Mouse (Mus musculus) kidney, embryonic 14.5 days (tissue): ENCODE data around the gene Larp1b. TPM values are rescaled to one million over a fixed set of nuclear protein-coding genes. Genes with fewer than 3 reads are reported as not detected.
"Not testable (repeated sequence)": the region's sequence is repeated elsewhere in the genome, so short reads cannot be mapped to it uniquely, and the experiment has no call there.

Experiments
- ATAC-seq: fragments of 200-750 bp; cut with Nextera tagmentation; 2 replicates; pipeline ENCODE4 v1.8.0; 2017; ENCODE audit warnings: moderate number of reproducible peaks, mild to moderate bottlenecking, moderate TSS enrichment, moderate library complexity; ENCODE audit not compliant: low FRiP score, low TSS enrichment
- H3K27ac ChIP-seq: fragments of 300-500 bp; sonication (generic); 2 replicates; pipeline ENCODE4 v1.5.1; 2014; ENCODE audit warnings: low read depth, mild to moderate bottlenecking, low read length, moderate library complexity, mixed read lengths
- H3K27me3 ChIP-seq: fragments of 300-500 bp; sonication (generic); 2 replicates; pipeline ENCODE4 v1.6.1; 2014; ENCODE audit warnings: mild to moderate bottlenecking, low read length; ENCODE audit not compliant: control insufficient read depth, insufficient read depth
- H3K36me3 ChIP-seq: fragments of 300-500 bp; sonication (generic); 2 replicates; pipeline ENCODE4 v1.6.1; 2014; ENCODE audit warnings: low read length, mixed read lengths; ENCODE audit not compliant: control insufficient read depth, insufficient read depth
- H3K4me1 ChIP-seq: fragments of 300-500 bp; sonication (generic); 2 replicates; pipeline ENCODE4 v1.6.1; 2014; ENCODE audit warnings: low read length, mixed read lengths; ENCODE audit not compliant: control insufficient read depth, insufficient read depth
- H3K4me2 ChIP-seq: fragments of 300-500 bp; sonication (generic); replicated peaks from 2 replicates; pipeline ENCODE4 v1.6.1; 2014; ENCODE audit warnings: low read depth, mild to moderate bottlenecking, low read length
- H3K4me3 ChIP-seq: fragments of 300-500 bp; sonication (generic); 2 replicates; pipeline ENCODE4 v1.5.1; 2014; ENCODE audit warnings: mild to moderate bottlenecking, low read length
- H3K9ac ChIP-seq: fragments of 300-500 bp; sonication (generic); 2 replicates; pipeline ENCODE4 v1.6.1; 2014; ENCODE audit warnings: low read depth, mild to moderate bottlenecking, low read length, moderate library complexity
- H3K9me3 ChIP-seq: fragments of 300-500 bp; sonication (generic); 2 replicates; pipeline ENCODE4 v1.6.1; 2016; ENCODE audit warnings: low read length; ENCODE audit not compliant: control insufficient read depth
- WGBS: fragments of 180-500 bp; shearing (Covaris S2); extraction: QIAGEN DNeasy Blood & Tissue Kit; methylation state at CpG from one replicate; pipeline ENCODE4 v1.1.7; 2014; 5-methylcytosine and 5-hydroxymethylcytosine counted together
- polyA plus RNA-seq: library from polyadenylated mRNA; unstranded; fragments of >200 nt; fragmentation: Nextera tagmentation; extraction: Ambion mirVana; gene quantifications from 2 replicates; pipeline ENCODE4 v1.2.1, GENCODE M21; 2014

Gene Larp1b
- 6.3 and 7.4 TPM in 2 replicates for polyA plus RNA-seq

DNA sequence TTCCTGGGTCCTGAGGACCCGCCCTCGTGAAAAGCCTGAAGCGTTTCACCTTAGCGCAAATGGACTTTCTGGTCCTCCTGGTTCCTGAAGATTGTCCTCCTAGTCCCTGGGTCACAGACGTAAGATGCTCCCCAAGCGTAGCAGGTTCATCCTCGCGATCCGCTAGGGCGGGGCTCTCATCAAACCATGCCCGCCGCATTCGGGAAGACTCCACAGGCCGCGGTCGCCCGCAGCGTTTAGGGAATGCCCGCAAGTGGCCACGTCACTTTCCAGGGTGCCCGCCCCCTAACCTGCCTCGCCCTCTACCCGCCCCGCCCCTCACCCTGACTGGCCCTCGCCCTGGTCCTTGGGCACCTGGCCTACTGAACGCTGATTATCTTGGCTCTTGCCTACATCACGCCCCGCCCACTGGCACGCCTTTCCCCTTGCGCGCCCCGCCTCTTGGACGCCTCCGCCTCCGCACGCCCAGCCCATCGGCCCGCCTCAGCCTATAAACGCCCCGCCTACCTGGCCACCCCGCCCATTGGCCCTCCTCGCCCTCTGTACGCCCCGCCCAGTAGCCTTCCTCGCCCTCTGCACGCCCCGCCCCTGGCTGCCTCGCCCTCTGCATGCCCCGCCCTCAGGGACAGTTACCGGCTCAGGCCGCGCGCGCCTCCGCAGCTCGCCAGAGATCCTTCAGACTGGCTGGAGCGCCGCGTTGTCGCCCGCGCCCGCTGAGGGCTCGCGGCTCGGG, at the start of gene Larp1b:
Larp1b (plus strand) TSS at position 659 of the 733 bp plus-strand sequence.
- H3K4me3 ChIP-seq = peak within 1 kb of the TSS; percentile 70
- WGBS = under 1% methylated on average over 65 of the region's 66 CpGs
- H3K4me1 ChIP-seq = no peaks in the 10 kb centered on the region
- no peaks in the 10 kb centered on the region for H3K36me3 ChIP-seq
- no peaks in the 10 kb centered on the region for H3K27me3 ChIP-seq
- H3K9me3 ChIP-seq = no peaks in the 10 kb centered on the region
- peak within 1 kb of the TSS; percentile 76 for H3K9ac ChIP-seq
- peak within 1 kb of the TSS; percentile 62 for H3K27ac ChIP-seq
- peak; percentile 97 for ATAC-seq
- peak within 1 kb of the TSS; percentile 99 for H3K4me2 ChIP-seq

DNA sequence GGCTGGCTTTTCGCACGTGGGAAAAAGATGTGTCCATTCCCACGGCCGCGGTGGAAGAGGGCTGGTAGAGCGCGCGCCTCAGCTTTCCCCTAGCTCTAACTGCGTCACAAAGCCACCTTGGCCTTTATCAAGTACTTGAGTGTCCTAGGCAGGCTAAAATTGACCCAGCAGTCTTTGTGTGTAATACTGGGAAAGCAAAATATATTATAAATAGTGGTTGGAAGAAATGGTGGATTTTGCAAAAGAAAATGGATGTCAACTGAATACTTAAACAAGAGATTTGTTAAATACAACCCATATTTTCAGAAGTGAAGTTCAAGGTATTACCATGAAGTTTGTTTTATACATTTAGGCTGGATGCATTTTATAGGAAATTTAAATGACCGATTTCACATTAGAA, 47.2 kb upstream of the Larp1b start, which contains the start of gene 1700034I23Rik:
1700034I23Rik (minus strand) TSS at position 101 of the 400 bp plus-strand sequence.
- not testable (repeated sequence) for H3K36me3 ChIP-seq, H3K27ac ChIP-seq, ATAC-seq, H3K9me3 ChIP-seq, H3K4me1 ChIP-seq, H3K4me3 ChIP-seq, H3K4me2 ChIP-seq, H3K27me3 ChIP-seq, H3K9ac ChIP-seq
- 95% methylated on average over 5 of the region's 10 CpGs for WGBS

DNA sequence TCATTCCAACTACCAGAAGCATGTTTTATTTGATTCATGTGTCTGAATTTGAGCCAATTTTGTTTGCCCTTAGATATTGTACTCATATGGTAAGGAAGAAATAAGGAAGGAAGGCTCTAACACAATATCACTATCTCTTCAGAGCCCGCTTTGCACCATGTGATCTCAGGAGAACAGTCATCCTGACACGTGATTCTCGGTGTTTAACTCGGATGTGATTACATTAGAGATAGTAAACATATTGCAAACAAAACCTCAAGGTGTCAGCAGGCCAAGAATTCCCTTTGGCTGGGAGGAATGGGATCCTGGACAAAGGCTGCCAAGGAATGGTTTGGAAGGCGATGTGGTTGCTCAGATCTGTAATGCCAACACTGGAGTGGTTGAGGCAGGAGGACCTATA, 11.4 kb upstream of the Larp1b start:
- Histone ChIP-seq H3K27me3 (no peaks in the 10 kb centered on the region), H3K4me3 (no peak overlapping the region), H3K9ac (no peak overlapping the region), H3K4me2 (no peak overlapping the region), H3K36me3 (no peaks in the 10 kb centered on the region), H3K4me1 (no peaks in the 10 kb centered on the region), H3K27ac (no peak overlapping the region), H3K9me3 (no peaks in the 10 kb centered on the region)
- no peak for ATAC-seq
- 91% methylated on average over 5 of the region's 5 CpGs for WGBS

DNA sequence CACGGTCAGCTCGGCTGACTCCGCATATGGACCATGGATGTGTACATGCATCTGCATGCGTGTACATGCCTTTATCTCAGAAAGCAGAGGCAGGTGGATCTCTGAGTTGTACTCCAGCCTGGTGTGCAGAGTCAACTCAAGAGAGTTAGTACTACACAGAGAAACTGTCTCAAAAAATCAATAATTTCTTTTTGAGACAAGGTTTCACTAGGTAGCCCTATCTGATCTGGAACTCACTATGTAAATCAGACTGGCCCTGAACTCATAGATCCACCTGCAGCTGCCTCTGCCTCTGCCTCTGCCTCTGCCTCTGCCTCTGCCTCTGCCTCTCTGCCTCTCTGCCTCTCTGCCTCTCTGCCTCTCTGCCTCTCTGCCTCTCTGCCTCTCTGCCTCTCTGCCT, 11.0 kb upstream of the Larp1b start:
- Histone ChIP-seq H3K4me1 (no peaks in the 10 kb centered on the region), H3K27ac (no peak overlapping the region), H3K9ac (no peak overlapping the region), H3K4me2 (no peak overlapping the region), H3K27me3 (no peaks in the 10 kb centered on the region), H3K4me3 (no peak overlapping the region), H3K36me3 (no peaks in the 10 kb centered on the region), H3K9me3 (no peaks in the 10 kb centered on the region)
- 84% methylated on average over 4 of the region's 4 CpGs for WGBS
- no peak for ATAC-seq

DNA sequence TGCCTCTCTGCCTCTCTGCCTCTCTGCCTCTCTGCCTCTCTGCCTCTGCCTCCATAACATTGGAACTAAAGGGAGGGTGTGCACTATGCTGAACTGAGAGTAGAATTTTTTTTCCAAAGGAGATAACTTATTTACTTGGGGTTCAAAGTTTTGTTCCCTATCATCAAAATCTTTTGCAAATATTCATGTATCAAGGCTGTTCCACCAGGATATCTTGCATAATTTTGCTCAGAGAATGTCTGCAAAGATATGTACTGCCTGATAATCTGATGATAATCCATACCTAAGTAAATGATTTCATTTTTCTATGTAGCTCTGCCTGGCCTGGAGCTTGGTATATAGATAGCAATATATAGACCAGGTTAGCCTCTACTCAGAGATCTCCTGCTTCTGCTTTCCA, 10.6 kb upstream of the Larp1b start:
- no peak for ATAC-seq
- H3K36me3 ChIP-seq = no peaks in the 10 kb centered on the region
- no peak overlapping the region for H3K9ac ChIP-seq
- H3K27me3 ChIP-seq = no peaks in the 10 kb centered on the region
- no peaks in the 10 kb centered on the region for H3K9me3 ChIP-seq
- H3K4me1 ChIP-seq = no peaks in the 10 kb centered on the region
- no peak overlapping the region for H3K4me2 ChIP-seq
- H3K4me3 ChIP-seq = no peak overlapping the region
- no peak overlapping the region for H3K27ac ChIP-seq

- H3K9me3 ChIP-seq = no peaks in the 10 kb centered on the region
- under 1% methylated on average over 61 of the region's 118 CpGs for WGBS
- H3K4me1 ChIP-seq = no peaks in the 10 kb centered on the region
- ATAC-seq = peak; percentile 17
- peak overlapping the region; percentile 99 for H3K4me2 ChIP-seq
- peak overlapping the region; percentile 76 for H3K9ac ChIP-seq
- no peaks in the 10 kb centered on the region for H3K36me3 ChIP-seq
- peak overlapping the region; percentile 70 for H3K4me3 ChIP-seq
- peak overlapping the region; percentile 62 for H3K27ac ChIP-seq
- no peaks in the 10 kb centered on the region for H3K27me3 ChIP-seq
These were observed 424 bp downstream of the Larp1b start for GRCm38 (mm10) chr3:40949903-40950600.

- Histone ChIP-seq H3K4me2 (peak overlapping the region; percentile 99), H3K9ac (peak overlapping the region; percentile 76), H3K4me1 (no peaks in the 10 kb centered on the region), H3K36me3 (no peaks in the 10 kb centered on the region), H3K4me3 (peak overlapping the region; percentile 70), H3K9me3 (no peaks in the 10 kb centered on the region), H3K27ac (no peak overlapping the region), H3K27me3 (no peaks in the 10 kb centered on the region)
- ATAC-seq = peak; percentile 5; the same call in 1 of the 2 replicates
- WGBS = under 1% methylated on average over 43 of the region's 43 CpGs
These were observed 1.1 kb downstream of the Larp1b start for GRCm38 (mm10) chr3:40950601-40951201.

GRCm38 (mm10) chr3:40951365-40951764, 1.7 kb downstream of the Larp1b start:
- Histone ChIP-seq H3K4me3 (peak overlapping the region; percentile 70), H3K9ac (peak overlapping the region; percentile 76; the same call in 1 of the 2 replicates), H3K9me3 (no peaks in the 10 kb centered on the region), H3K4me1 (no peaks in the 10 kb centered on the region), H3K27me3 (no peaks in the 10 kb centered on the region), H3K36me3 (no peaks in the 10 kb centered on the region), H3K27ac (no peak overlapping the region), H3K4me2 (peak overlapping the region; percentile 99)
- ATAC-seq = no peak
- WGBS = 8% methylated on average over 7 of the region's 7 CpGs

DNA sequence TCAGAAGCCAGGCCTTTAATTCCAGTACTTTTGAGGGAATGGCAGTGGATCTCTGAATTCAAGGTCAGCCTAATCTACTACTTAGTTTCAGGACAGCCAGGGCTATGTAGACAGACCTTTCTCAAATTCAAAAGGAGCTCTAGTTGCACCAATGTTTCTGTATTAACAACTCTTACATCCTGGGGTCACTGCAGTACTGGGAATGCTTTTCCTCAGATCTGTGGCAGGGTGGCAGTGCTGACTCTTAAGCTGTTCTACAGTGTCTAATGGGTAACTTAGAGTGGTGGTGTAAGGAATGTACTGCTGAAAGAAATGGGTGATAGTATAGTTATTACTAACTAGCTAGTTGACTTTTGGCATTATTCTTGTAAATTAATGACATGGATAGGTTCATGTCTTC, 3.0 kb downstream of the Larp1b start:
- Histone ChIP-seq H3K9ac (no peak overlapping the region), H3K9me3 (no peaks in the 10 kb centered on the region), H3K36me3 (no peaks in the 10 kb centered on the region), H3K4me1 (no peaks in the 10 kb centered on the region), H3K4me2 (no peak overlapping the region), H3K27me3 (no peaks in the 10 kb centered on the region), H3K27ac (no peak overlapping the region), H3K4me3 (no peak overlapping the region)
- ATAC-seq = no peak
